Mouse (Mus musculus) liver, embryonic 13.5 days (tissue): ENCODE results near the gene 1700003E16Rik. TPM values are rescaled to one million over a fixed set of nuclear protein-coding genes. Genes with fewer than 3 reads are reported as not detected.

Experiments used
- ATAC-seq: fragments of 200-750 bp; cut with Nextera tagmentation; 2 replicates; pipeline ENCODE4 v1.8.0; 2017; ENCODE audit warnings: low read depth, mild to moderate bottlenecking, moderate number of reproducible peaks, moderate library complexity
- DNase-seq: peaks from one replicate; pipeline ENCODE4 v3.0.0; 2022
- H3K27ac ChIP-seq: fragments of 300-500 bp; sonication (generic); 2 replicates; pipeline ENCODE4 v1.5.1; 2015; ENCODE audit warnings: moderate library complexity, mild to moderate bottlenecking, inconsistent platforms
- H3K27me3 ChIP-seq: fragments of 300-500 bp; sonication (generic); 2 replicates; pipeline ENCODE4 v1.6.1; 2015; ENCODE audit warnings: mild to moderate bottlenecking, inconsistent platforms
- H3K36me3 ChIP-seq: fragments of 300-500 bp; sonication (generic); 2 replicates; pipeline ENCODE4 v1.6.1; 2015; ENCODE audit warnings: mild to moderate bottlenecking, inconsistent platforms
- H3K4me1 ChIP-seq: fragments of 300-500 bp; sonication (generic); replicated peaks from 2 replicates; pipeline ENCODE4 v1.6.1; 2015; ENCODE audit warnings: inconsistent platforms
- H3K4me2 ChIP-seq: fragments of 300-500 bp; sonication (generic); 2 replicates; pipeline ENCODE4 v1.6.1; 2015; ENCODE audit warnings: inconsistent platforms, mild to moderate bottlenecking, moderate library complexity
- H3K4me3 ChIP-seq: fragments of 300-500 bp; sonication (generic); replicated peaks from 2 replicates; pipeline ENCODE4 v1.5.1; 2015; ENCODE audit warnings: mild to moderate bottlenecking, inconsistent platforms
- H3K9ac ChIP-seq: fragments of 300-500 bp; sonication (generic); 2 replicates; pipeline ENCODE4 v1.6.1; 2015; ENCODE audit warnings: mild to moderate bottlenecking, inconsistent platforms
- H3K9me3 ChIP-seq: fragments of 300-500 bp; sonication (generic); replicated peaks from 2 replicates; pipeline ENCODE4 v1.6.1; 2016; ENCODE audit warnings: inconsistent platforms
- WGBS: fragments of 180-500 bp; shearing (Covaris S2); methylation state at CpG from one replicate; pipeline ENCODE4 v1.1.7; 2015; ENCODE audit not compliant: insufficient replicate concordance; 5-methylcytosine and 5-hydroxymethylcytosine counted together
- polyA plus RNA-seq: library from polyadenylated mRNA; unstranded; fragments of >200 nt; fragmentation: Nextera tagmentation; extraction: Ambion mirVana; gene quantifications from 2 replicates; pipeline ENCODE4 v1.2.1, GENCODE M21; 2015

1700003E16Rik gene
- polyA plus RNA-seq, result 0.15 and 0.20 TPM in 2 replicates

DNA sequence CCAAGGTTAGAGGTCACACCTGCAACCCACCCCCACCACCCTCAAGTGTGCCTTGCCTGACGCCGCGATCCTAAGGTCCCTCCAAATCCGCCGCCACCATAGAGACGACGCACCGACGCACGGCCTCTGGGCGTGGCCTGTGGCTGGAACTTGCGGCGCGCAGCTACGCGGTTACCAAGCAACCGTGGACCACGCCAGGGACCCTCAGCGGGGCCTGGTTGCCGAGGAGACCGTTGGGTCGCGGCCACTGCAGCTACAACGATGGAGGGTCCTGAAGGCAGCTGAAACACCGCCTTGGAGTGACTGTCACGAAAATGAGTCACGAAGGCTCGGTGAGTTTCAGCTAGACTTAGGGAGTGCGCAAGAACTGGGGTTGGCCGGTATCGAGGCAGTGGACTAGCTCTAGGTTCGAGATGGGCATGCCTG is at the start of gene 1700003E16Rik, which contains the start of gene Wdr54:
Gene 1700003E16Rik, plus strand, starts transcription at position 146 of the 426 bp plus-strand sequence.
Gene Wdr54, minus strand, starts transcription at position 139 of the 426 bp plus-strand sequence.
- no peaks in the 10 kb centered on the region for H3K36me3 ChIP-seq
- ATAC-seq, result peak; percentile 35
- peak within 1 kb of the TSS; percentile 78 for H3K4me2 ChIP-seq
- peak within 1 kb of the TSS; percentile 34; the same call in 1 of the 2 replicates for H3K9ac ChIP-seq
- H3K27me3 ChIP-seq, result peaks cover 71% of the 10 kb centered on the region
- H3K9me3 ChIP-seq, result no peaks in the 10 kb centered on the region
- peak; percentile 23 for DNase-seq
- H3K4me1 ChIP-seq, result peaks cover 28% of the 10 kb centered on the region
- peak within 1 kb of the TSS; percentile 54 for H3K4me3 ChIP-seq
- H3K27ac ChIP-seq, result no peak within 1 kb of the TSS
- 3% methylated on average over 32 of the region's 32 CpGs for WGBS

GRCm38 (mm10) chr6:83107566-83108400 is 48.4 kb upstream of the 1700003E16Rik start:
- H3K27me3 ChIP-seq, result no peaks in the 10 kb centered on the region
- ATAC-seq, result peak; percentile 33
- H3K4me3 ChIP-seq, result peak overlapping the region; percentile 96
- H3K4me1 ChIP-seq, result peaks cover 57% of the 10 kb centered on the region
- WGBS, result 36% methylated on average over 13 of the region's 13 CpGs
- DNase-seq, result peak; percentile 77
- H3K36me3 ChIP-seq, result peaks cover 44% of the 10 kb centered on the region
- H3K9me3 ChIP-seq, result no peaks in the 10 kb centered on the region
- peak overlapping the region; percentile 96 for H3K27ac ChIP-seq
- H3K4me2 ChIP-seq, result peak overlapping the region; percentile 80
- H3K9ac ChIP-seq, result peak overlapping the region; percentile 98

- ATAC-seq, result peak; percentile 82
- Histone ChIP-seq H3K9ac (peak within 1 kb of the TSS; percentile 98), H3K4me1 (peaks cover 56% of the 10 kb centered on the region), H3K4me3 (peak within 1 kb of the TSS; percentile 96), H3K36me3 (peaks cover 41% of the 10 kb centered on the region), H3K4me2 (peak within 1 kb of the TSS; percentile 80), H3K9me3 (no peaks in the 10 kb centered on the region), H3K27me3 (no peaks in the 10 kb centered on the region), H3K27ac (peak within 1 kb of the TSS; percentile 96)
- peak; percentile 69 for DNase-seq
- under 1% methylated on average over 76 of the region's 76 CpGs for WGBS
Observed at GRCm38 (mm10) chr6:83108762-83109668, 47.2 kb upstream of the 1700003E16Rik start, which contains the start of gene Mrpl53. Gene Mrpl53, plus strand, starts transcription at chr6:83109040.

GRCm38 (mm10) chr6:83111510-83112136 is 44.6 kb upstream of the 1700003E16Rik start:
- Histone ChIP-seq H3K27me3 (no peaks in the 10 kb centered on the region), H3K4me3 (no peak overlapping the region), H3K4me1 (peaks cover 75% of the 10 kb centered on the region), H3K27ac (peak overlapping the region; percentile 96), H3K4me2 (peak overlapping the region; percentile 10; the same call in 1 of the 2 replicates), H3K36me3 (peaks cover 23% of the 10 kb centered on the region), H3K9me3 (no peaks in the 10 kb centered on the region), H3K9ac (no peak overlapping the region)
- WGBS, result 50% methylated on average over 4 of the region's 4 CpGs
- DNase-seq, result no peak
- no peak for ATAC-seq

- WGBS, result 2% methylated on average over 58 of the region's 58 CpGs
- Histone ChIP-seq H3K4me1 (peaks cover 84% of the 10 kb centered on the region), H3K27me3 (no peaks in the 10 kb centered on the region), H3K36me3 (peaks cover 46% of the 10 kb centered on the region), H3K27ac (peak within 1 kb of the TSS; percentile 93), H3K9me3 (no peaks in the 10 kb centered on the region), H3K4me3 (peak within 1 kb of the TSS; percentile 89), H3K4me2 (peak within 1 kb of the TSS; percentile 97), H3K9ac (peak within 1 kb of the TSS; percentile 96)
- ATAC-seq (peak; percentile 90), DNase-seq (peak; percentile 90)
Observed at GRCm38 (mm10) chr6:83115011-83115671, 41.1 kb upstream of the 1700003E16Rik start, which contains the start of gene Mogs. Gene Mogs, plus strand, starts transcription at chr6:83115496.

DNA sequence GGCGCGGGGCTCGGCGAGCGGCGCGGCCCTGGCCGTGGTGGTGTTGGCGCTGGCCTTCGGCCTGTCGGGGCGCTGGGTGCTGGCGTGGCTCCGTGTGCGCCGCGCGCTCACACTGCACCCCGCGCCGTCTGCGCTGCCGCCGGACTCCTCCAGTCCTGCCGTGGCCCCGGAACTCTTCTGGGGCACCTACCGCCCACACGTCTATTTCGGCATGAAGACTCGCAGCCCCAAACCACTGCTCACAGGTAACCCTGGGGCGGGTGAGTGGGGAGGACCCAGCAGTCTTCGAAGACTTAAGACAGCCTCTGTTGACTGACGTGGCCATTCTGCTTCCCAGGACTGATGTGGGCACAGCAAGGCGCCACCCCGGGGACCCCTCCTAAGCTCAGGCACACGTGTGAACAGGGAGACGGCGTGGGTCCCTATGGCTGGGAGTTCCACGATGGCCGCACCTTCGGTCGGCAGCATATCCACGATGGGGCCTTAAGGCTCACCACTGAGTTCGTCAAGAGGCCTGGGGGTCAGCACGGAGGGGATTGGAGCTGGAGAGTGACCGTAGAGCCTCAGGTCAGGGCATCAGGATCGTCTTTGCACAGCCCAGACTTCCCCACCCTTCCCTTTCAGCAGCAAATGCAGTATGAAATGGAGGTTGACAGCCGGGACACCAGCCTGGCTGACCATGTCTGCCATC is 40.4 kb upstream of the 1700003E16Rik start:
- DNase-seq (no peak), ATAC-seq (peak; percentile 57)
- Histone ChIP-seq H3K27me3 (no peaks in the 10 kb centered on the region), H3K9ac (peak overlapping the region; percentile 96), H3K27ac (peak overlapping the region; percentile 93), H3K4me1 (peaks cover 84% of the 10 kb centered on the region), H3K4me3 (peak overlapping the region; percentile 89), H3K9me3 (no peaks in the 10 kb centered on the region), H3K36me3 (peaks cover 40% of the 10 kb centered on the region), H3K4me2 (peak overlapping the region; percentile 97)
- WGBS, result 2% methylated on average over 48 of the region's 48 CpGs

GRCm38 (mm10) chr6:83116373-83117164 is 39.6 kb upstream of the 1700003E16Rik start:
- H3K4me1 ChIP-seq, result peaks cover 78% of the 10 kb centered on the region
- H3K4me3 ChIP-seq, result peak overlapping the region; percentile 89
- peak overlapping the region; percentile 96 for H3K9ac ChIP-seq
- no peak for DNase-seq
- no peak for ATAC-seq
- H3K36me3 ChIP-seq, result peaks cover 32% of the 10 kb centered on the region
- H3K27ac ChIP-seq, result peak overlapping the region; percentile 93
- 66% methylated on average over 11 of the region's 11 CpGs for WGBS
- peak overlapping the region; percentile 97 for H3K4me2 ChIP-seq
- H3K9me3 ChIP-seq, result no peaks in the 10 kb centered on the region
- no peaks in the 10 kb centered on the region for H3K27me3 ChIP-seq

DNA sequence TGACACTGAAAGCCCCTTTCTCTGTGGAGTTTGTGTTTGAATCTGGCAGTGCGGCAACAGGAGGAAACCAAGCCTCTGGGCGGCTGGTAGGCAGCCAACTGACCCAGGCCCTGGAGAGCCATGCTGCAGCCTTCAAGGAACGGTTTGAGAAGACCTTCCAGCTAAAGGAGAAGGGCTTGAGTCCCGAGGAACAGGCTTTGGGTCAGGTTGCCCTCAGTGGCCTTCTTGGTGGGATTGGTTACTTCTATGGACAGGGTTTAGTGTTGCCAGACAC is 39.1 kb upstream of the 1700003E16Rik start:
- no peaks in the 10 kb centered on the region for H3K9me3 ChIP-seq
- H3K4me1 ChIP-seq, result peaks cover 75% of the 10 kb centered on the region
- H3K4me2 ChIP-seq, result peak overlapping the region; percentile 97
- H3K36me3 ChIP-seq, result peaks cover 32% of the 10 kb centered on the region
- peak overlapping the region; percentile 96 for H3K9ac ChIP-seq
- no peaks in the 10 kb centered on the region for H3K27me3 ChIP-seq
- no peak for DNase-seq
- ATAC-seq, result no peak
- peak overlapping the region; percentile 93; the same call in 1 of the 2 replicates for H3K27ac ChIP-seq
- peak overlapping the region; percentile 89 for H3K4me3 ChIP-seq
- WGBS, result 91% methylated on average over 4 of the region's 4 CpGs

GRCm38 (mm10) chr6:83117616-83118015 is 38.6 kb upstream of the 1700003E16Rik start:
- Histone ChIP-seq H3K27ac (peak overlapping the region; percentile 31; the same call in 1 of the 2 replicates), H3K9me3 (no peaks in the 10 kb centered on the region), H3K27me3 (no peaks in the 10 kb centered on the region), H3K9ac (peak overlapping the region; percentile 96; the same call in 1 of the 2 replicates), H3K4me2 (0 out of 2 replicates have a peak overlapping the region, but pooled peaks have one; percentile 97), H3K4me3 (no peak overlapping the region), H3K36me3 (peaks cover 32% of the 10 kb centered on the region), H3K4me1 (peaks cover 76% of the 10 kb centered on the region)
- ATAC-seq, result no peak
- WGBS, result 87% methylated on average over 13 of the region's 13 CpGs
- DNase-seq, result no peak
